Mouse (Mus musculus): ENCODE results near the gene Olfr32. TPM values are rescaled to one million over a fixed set of nuclear protein-coding genes. Genes with fewer than 3 reads are reported as not detected.
"Not testable (repeated sequence)": the region's sequence is repeated elsewhere in the genome, so short reads cannot be mapped to it uniquely, and the experiment has no call there.

Olfr32 gene
- total RNA-seq (2021): not detected
- long read RNA-seq, experiment 1: 0 reads
- long read RNA-seq, experiment 2: 0 reads

GRCm38 (mm10) chr2:90142196-90142595 is at the start of gene Olfr32:
Gene Olfr32, minus strand, starts transcription at chr2:90142296.
- no peak for DNase-seq (ENCODE audit: low spot score in 2 of 2)

DNA sequence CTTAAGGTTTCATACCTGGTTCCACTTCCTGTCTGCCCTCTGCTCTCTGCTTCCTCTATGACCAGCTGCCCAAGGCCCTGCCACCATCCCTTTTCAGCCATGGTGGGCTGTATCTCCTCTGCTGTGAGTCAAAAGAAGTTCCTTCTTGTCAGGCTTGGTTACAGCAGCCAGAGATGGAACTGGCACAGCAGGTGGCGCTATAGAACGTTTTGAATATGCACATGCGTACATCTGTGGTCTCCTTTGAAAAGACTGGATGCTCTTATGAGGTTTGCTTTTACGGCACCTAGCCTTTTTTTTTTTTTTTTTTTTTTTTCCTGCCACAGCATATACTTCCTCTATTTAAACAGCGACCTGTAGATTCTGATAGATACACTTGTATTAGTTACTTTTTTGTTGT is 45.0 kb upstream of the Olfr32 start:
- DNase-seq (ENCODE audit: low spot score in 2 of 2): not testable (repeated sequence)

DNA sequence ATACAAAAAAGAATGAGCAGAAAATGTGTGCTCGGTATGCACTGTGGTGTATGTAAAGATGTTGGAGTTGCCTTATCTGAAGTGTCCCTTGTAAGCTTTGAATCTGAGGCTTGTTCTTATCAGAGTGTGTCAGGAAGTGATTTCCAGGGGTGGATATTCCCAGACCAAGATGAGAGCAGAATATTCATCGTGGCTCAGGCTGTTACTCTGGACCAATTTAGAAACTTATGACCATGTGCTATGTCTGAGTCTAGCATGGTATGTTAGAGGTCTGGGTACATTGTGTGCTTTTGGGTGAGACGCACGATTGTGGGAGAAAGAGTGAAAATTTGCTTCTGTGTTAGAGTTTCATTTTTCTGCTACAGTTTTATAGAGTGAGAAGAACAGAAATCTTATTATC is 44.0 kb upstream of the Olfr32 start:
- DNase-seq (ENCODE audit: low spot score in 2 of 2): not testable (repeated sequence)

DNA sequence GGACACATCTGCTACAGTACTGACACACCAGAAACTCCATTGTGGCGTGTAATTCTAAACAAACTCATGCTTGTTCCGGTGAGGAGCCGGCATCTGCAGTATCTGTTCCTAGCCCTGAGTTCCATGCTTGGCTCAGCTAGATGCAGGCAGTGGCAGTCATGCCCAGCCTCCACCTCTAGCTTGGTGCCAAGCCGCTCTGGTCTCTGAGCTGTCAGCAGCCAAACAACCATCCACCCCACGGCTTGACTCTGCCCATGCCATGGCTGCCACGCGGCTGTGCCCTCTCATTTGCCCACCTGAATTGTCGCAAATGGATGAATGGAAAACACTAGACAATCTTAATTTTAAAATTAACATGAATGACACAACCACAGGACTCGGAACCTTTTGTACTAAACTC is 11.8 kb upstream of the Olfr32 start:
- DNase-seq (ENCODE audit: low spot score in 2 of 2): no peak

GRCm38 (mm10) chr2:90152991-90153390 is 10.9 kb upstream of the Olfr32 start, which contains the start of gene Olfr1270:
Gene Olfr1270, minus strand, starts transcription at chr2:90153091.
- DNase-seq (ENCODE audit: low spot score in 2 of 2): no peak

DNA sequence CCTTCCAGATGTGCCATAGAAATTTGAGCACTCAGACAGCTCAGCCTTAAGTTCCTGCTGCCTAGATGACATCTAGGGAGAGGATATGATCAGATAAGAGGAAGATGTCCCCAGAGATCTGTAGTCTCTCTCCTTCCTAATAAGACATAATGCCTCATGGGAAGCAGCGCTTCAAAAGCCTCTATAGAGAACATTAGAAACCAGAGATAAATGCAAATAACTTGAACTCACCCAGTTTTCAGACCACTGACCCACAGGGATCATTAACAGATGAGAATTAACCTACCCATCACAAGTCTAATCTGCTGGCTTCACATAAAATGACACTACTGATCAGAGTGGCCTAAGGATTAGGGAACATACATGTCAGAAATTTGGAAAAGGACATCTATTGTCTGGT is 20.8 kb downstream of the Olfr32 start, which contains the start of gene Olfr1269:
Gene Olfr1269 (minus strand): TSS at position 101 of the 400 bp plus-strand sequence.
- no peak for DNase-seq (ENCODE audit: low spot score in 2 of 2)

Other genes with a start within 250 kb of the Olfr32 start
- not detected for gene Olfr1258, start 215.0 kb downstream of the Olfr32 start, total RNA-seq (2021)
- gene Olfr1259, start 193.6 kb downstream of the Olfr32 start, total RNA-seq (2021): not detected
- gene Olfr1260, start 168.0 kb downstream of the Olfr32 start, total RNA-seq (2021): not detected
- gene Olfr1261, start 151.1 kb downstream of the Olfr32 start, total RNA-seq (2021): not detected
- not detected for gene Olfr1262, start 142.2 kb downstream of the Olfr32 start, total RNA-seq (2021)
- not detected for gene Olfr1263, start 130.2 kb downstream of the Olfr32 start, total RNA-seq (2021)
- gene Olfr1264, start 116.7 kb downstream of the Olfr32 start, total RNA-seq (2021): not detected
- not detected for gene Olfr1265, start 107.0 kb downstream of the Olfr32 start, total RNA-seq (2021)
- gene Olfr140, start 78.7 kb downstream of the Olfr32 start, total RNA-seq (2021): not detected
- not detected for gene Olfr1269, start 20.9 kb downstream of the Olfr32 start, total RNA-seq (2021)
- not detected for gene Olfr1270, start 10.8 kb upstream of the Olfr32 start, total RNA-seq (2021)
- gene Olfr1506, start 82.2 kb upstream of the Olfr32 start, total RNA-seq (2021): not detected
- gene Olfr142, start 115.3 kb upstream of the Olfr32 start, total RNA-seq (2021): not detected
- gene Olfr1271, start 128.7 kb upstream of the Olfr32 start, total RNA-seq (2021): not detected
- gene Olfr1272, start 150.5 kb upstream of the Olfr32 start, total RNA-seq (2021): not detected
- gene Gm13769, start 179.9 kb upstream of the Olfr32 start, total RNA-seq (2021): not detected

All from left cerebral cortex, adult 18-20 months (tissue).